In the genomic region with DNA sequence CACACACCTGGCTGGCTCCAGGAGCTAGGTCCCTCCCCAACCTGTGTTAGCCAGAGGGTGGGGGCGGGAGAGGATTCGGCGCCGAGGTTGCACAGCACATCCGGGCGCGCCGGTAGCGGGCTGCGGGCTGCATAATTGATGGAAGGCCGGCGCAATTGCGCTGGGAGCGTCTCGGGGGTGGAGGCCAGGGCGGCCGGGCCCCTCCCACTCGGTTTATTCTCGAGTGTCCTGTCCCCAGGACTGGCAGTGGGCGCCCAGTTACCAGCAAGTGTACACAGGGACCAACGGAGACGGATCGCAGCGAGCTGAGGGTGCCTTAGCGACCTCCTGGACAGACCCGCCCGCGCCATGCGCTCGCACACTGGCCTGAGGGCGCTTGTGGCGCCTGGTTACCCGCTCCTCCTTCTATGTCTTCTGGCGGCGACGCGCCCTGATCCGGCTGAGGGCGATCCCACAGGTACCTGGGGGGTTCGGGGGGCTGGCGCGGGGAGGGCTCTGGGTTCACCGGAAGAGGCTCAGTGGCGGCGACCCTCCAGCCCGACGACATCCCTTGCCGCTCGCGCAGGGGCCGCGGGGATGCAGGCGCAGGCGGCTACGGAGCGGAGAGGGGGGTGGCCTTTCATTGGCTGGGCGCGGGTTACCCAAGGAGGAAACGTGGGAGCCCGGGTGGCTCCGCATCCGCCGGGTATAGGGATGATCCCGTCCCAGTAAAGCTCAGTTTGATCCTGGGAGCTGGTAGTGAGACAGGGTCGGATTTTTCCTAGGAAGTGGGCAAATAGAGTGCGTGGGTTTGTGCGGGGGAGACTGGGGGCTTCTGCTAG, we compare ENCODE assay signal across 8 mouse cellular contexts. TPM values are rescaled to one million over a fixed set of nuclear protein-coding genes. Genes with fewer than 3 reads are reported as not detected.
DNase-seq lines count a peak whose midpoint lies in the region; ATAC-seq and TF ChIP-seq lines count a peak whose summit lies in the region.

TSS of gene Gm17509 (minus strand) at position 575 of the 821 bp plus-strand sequence.

- no peak for TF ChIP-seq POLR2A in bone marrow macrophage, adult 2 months (IDR thresholded peaks at IDR 0.05; ENCODE audit: borderline replicate concordance, low read depth, low read length)

- peaks cover 18% of the 10 kb centered on the region for H3K4me1 ChIP-seq in bone marrow macrophage, adult 2 months (ENCODE audit: control insufficient read depth, insufficient read depth, low read length)
- peaks cover 9% of the 10 kb centered on the region; the same call in 1 of the 2 replicates for H3K4me1 ChIP-seq in embryonic facial prominence, embryonic 14.5 days (ENCODE audit: control insufficient read depth, insufficient read depth, low read length)
- peaks cover 7% of the 10 kb centered on the region; the same call in 1 of the 2 replicates for H3K4me1 ChIP-seq in liver, postnatal 0 days (ENCODE audit: insufficient read depth)
- H3K4me1 ChIP-seq in neural tube, embryonic 11.5 days (ENCODE audit: control insufficient read depth, insufficient read depth, low read length) = no peaks in the 10 kb centered on the region; the same call in 1 of the 2 replicates

- H3K4me3 ChIP-seq in bone marrow macrophage, adult 2 months (ENCODE audit: insufficient read depth, low read length) = peak within 1 kb of the TSS; percentile 96
- H3K4me3 ChIP-seq in embryonic facial prominence, embryonic 14.5 days (ENCODE audit: low read depth, low read length) = peak within 1 kb of the TSS; percentile 65
- peak within 1 kb of the TSS; percentile 59 for H3K4me3 ChIP-seq in liver, postnatal 0 days (ENCODE audit: low read depth, low read length)
- H3K4me3 ChIP-seq in neural tube, embryonic 11.5 days (ENCODE audit: low read depth, low read length) = peak within 1 kb of the TSS; percentile 72

- peak within 1 kb of the TSS; percentile 76 for H3K27ac ChIP-seq in bone marrow macrophage, adult 2 months (ENCODE audit: insufficient read depth, low read depth, low read length)
- peak within 1 kb of the TSS; percentile 71 for H3K27ac ChIP-seq in embryonic facial prominence, embryonic 14.5 days (replicated peaks; ENCODE audit: low read depth, low read length)
- H3K27ac ChIP-seq in liver, postnatal 0 days (ENCODE audit: low read depth) = peak within 1 kb of the TSS; percentile 74
- H3K27ac ChIP-seq in neural tube, embryonic 11.5 days (ENCODE audit: low read depth, low read length) = peak within 1 kb of the TSS; percentile 57

- TF ChIP-seq CTCF in bone marrow macrophage, adult 2 months (IDR thresholded peaks at IDR 0.05; ENCODE audit: low read depth, low read length) = no peak
- no peak for TF ChIP-seq CTCF in liver, postnatal 0 days (IDR thresholded peaks at IDR 0.05; ENCODE audit: low read depth)

- no peak for TF ChIP-seq EP300 in liver, postnatal 0 days (IDR thresholded peaks at IDR 0.05; ENCODE audit: low read depth)

- intact Hi-C loops in heart, postnatal 10 days (cut with DNase I) = no loop called here

- no peaks in the 10 kb centered on the region for H3K36me3 ChIP-seq in embryonic facial prominence, embryonic 14.5 days (ENCODE audit: control insufficient read depth, insufficient read depth, low read length)
- no peaks in the 10 kb centered on the region for H3K36me3 ChIP-seq in liver, postnatal 0 days (replicated peaks; ENCODE audit: insufficient read depth, low read length)
- no peaks in the 10 kb centered on the region for H3K36me3 ChIP-seq in neural tube, embryonic 11.5 days (ENCODE audit: control insufficient read depth, insufficient read depth, low read length)

- peak within 1 kb of the TSS; percentile 72 for H3K9ac ChIP-seq in embryonic facial prominence, embryonic 14.5 days (ENCODE audit: low read depth, low read length)
- peak within 1 kb of the TSS; percentile 67 for H3K9ac ChIP-seq in liver, postnatal 0 days (replicated peaks)
- peak within 1 kb of the TSS; percentile 68 for H3K9ac ChIP-seq in neural tube, embryonic 11.5 days (ENCODE audit: low read length)

- peaks cover 12% of the 10 kb centered on the region for H3K27me3 ChIP-seq in embryonic facial prominence, embryonic 14.5 days (replicated peaks; ENCODE audit: control insufficient read depth, insufficient read depth, low read length)
- H3K27me3 ChIP-seq in liver, postnatal 0 days (ENCODE audit: insufficient read depth, low read length) = peaks cover 19% of the 10 kb centered on the region
- H3K27me3 ChIP-seq in neural tube, embryonic 11.5 days (ENCODE audit: control insufficient read depth, insufficient read depth, low read length) = no peaks in the 10 kb centered on the region

- no peaks in the 10 kb centered on the region for H3K9me3 ChIP-seq in embryonic facial prominence, embryonic 14.5 days (ENCODE audit: control insufficient read depth, low read length)
- no peaks in the 10 kb centered on the region for H3K9me3 ChIP-seq in liver, postnatal 0 days (ENCODE audit: low read length)
- H3K9me3 ChIP-seq in neural tube, embryonic 11.5 days (ENCODE audit: control insufficient read depth, low read length) = no peaks in the 10 kb centered on the region

- peak; percentile 87 for ATAC-seq in embryonic facial prominence, embryonic 14.5 days (ENCODE audit: low read depth)
- ATAC-seq in liver, postnatal 0 days = peak; percentile 51
- peak; percentile 88 for ATAC-seq in neural tube, embryonic 11.5 days (ENCODE audit: insufficient read depth, low FRiP score, low TSS enrichment)

- H3K4me2 ChIP-seq in embryonic facial prominence, embryonic 14.5 days (ENCODE audit: low read depth, low read length) = peak within 1 kb of the TSS; percentile 80
- H3K4me2 ChIP-seq in liver, postnatal 0 days (ENCODE audit: low read depth, low read length) = peak within 1 kb of the TSS; percentile 75
- H3K4me2 ChIP-seq in neural tube, embryonic 11.5 days (ENCODE audit: low read depth) = peak within 1 kb of the TSS; percentile 48

- DNase-seq in CD8-positive naive resting alpha-beta T cell, adult 2 months (ENCODE audit: low read depth in 2 of 2, low spot score in 2 of 2) = peak; percentile 68 to 71
- peak; percentile 74 for DNase-seq in embryonic facial prominence, embryonic 14.5 days (ENCODE audit: low spot score)
- peak; percentile 31 to 34 for DNase-seq in heart, postnatal 10 days
- DNase-seq in layer of hippocampus, adult 18-20 months (ENCODE audit: low spot score in 2 of 2) = peak; percentile 50 to 68
- DNase-seq in liver, postnatal 0 days = peak; percentile 55
- DNase-seq in neural tube, embryonic 11.5 days (ENCODE audit: low spot score) = peak; percentile 85
- DNase-seq in testis, postnatal 10 days (ENCODE audit: low spot score) = peak; percentile 60

- under 1% methylated on average over 57 of the region's 67 CpGs for WGBS in embryonic facial prominence, embryonic 14.5 days
- under 1% methylated on average over 66 of the region's 67 CpGs for WGBS in liver, postnatal 0 days (ENCODE audit: insufficient replicate concordance)
- under 1% methylated on average over 65 of the region's 67 CpGs for WGBS in neural tube, embryonic 11.5 days

RNA-seq across cellular contexts. Expression of gene Gm17509, which starts in this region (rescaled TPM):
- polyA plus RNA-seq in bone marrow macrophage, adult 2 months (2012; ENCODE audit: insufficient read depth, insufficient read length, missing spikeins) = 0.45 TPM in 1 of 2 replicates, not detected in the other
- polyA plus RNA-seq in embryonic facial prominence, embryonic 14.5 days (2014; fragmentation: Nextera tagmentation; extraction: Ambion mirVana) = 0.12 and 0.19 TPM in 2 replicates
- not detected for total RNA-seq in heart, postnatal 10 days (2021)
- 1 to 10 TPM; 1.5 TPM for total RNA-seq in layer of hippocampus, adult 18-20 months (2021)
- polyA plus RNA-seq in liver, postnatal 0 days (2015; fragmentation: Nextera tagmentation; extraction: Ambion mirVana) = not detected in 2 replicates
- polyA plus RNA-seq in neural tube, embryonic 11.5 days (2014; fragmentation: Nextera tagmentation; extraction: Ambion mirVana) = 0.37 and 0.68 TPM in 2 replicates

Comparison
In these comparisons a context has a peak if more than half of its experiments do, and no peak if none do; other contexts are left out.
1. Peak in every context shown above with its lines: DNase-seq, ATAC-seq, H3K4me3 ChIP-seq and H3K27ac ChIP-seq.
2. Peak in DNase-seq, ATAC-seq, H3K4me3 ChIP-seq, H3K27ac ChIP-seq, H3K9ac ChIP-seq and H3K4me2 ChIP-seq in embryonic facial prominence, embryonic 14.5 days; RNA of the gene not detected or under 1 TPM.
3. Peak in DNase-seq in heart, postnatal 10 days; RNA of the gene not detected or under 1 TPM.
4. Peak in DNase-seq, ATAC-seq, H3K4me3 ChIP-seq, H3K27ac ChIP-seq, H3K9ac ChIP-seq and H3K4me2 ChIP-seq in liver, postnatal 0 days; RNA of the gene not detected or under 1 TPM.
5. Peak in DNase-seq, ATAC-seq, H3K4me3 ChIP-seq, H3K27ac ChIP-seq, H3K9ac ChIP-seq and H3K4me2 ChIP-seq in neural tube, embryonic 11.5 days; RNA of the gene not detected or under 1 TPM.
6. DNase-seq: peak in every context shown above with its lines; median percentile 85 in neural tube, embryonic 11.5 days; 74 in embryonic facial prominence, embryonic 14.5 days; 70 in CD8-positive naive resting alpha-beta T cell, adult 2 months; 60 in testis, postnatal 10 days; 59 in layer of hippocampus, adult 18-20 months; 55 in liver, postnatal 0 days; 32 in heart, postnatal 10 days.